Mouse (Mus musculus): ENCODE data around the gene Gstm3. TPM values are rescaled to one million over a fixed set of nuclear protein-coding genes. Genes with fewer than 3 reads are reported as not detected.
A peak's percentile ranks its signal among the peaks of the same experiment; 100 is the strongest.

Gene Gstm3
- polyA plus RNA-seq, 1 experiment from 2014 or later: not detected

DNA sequence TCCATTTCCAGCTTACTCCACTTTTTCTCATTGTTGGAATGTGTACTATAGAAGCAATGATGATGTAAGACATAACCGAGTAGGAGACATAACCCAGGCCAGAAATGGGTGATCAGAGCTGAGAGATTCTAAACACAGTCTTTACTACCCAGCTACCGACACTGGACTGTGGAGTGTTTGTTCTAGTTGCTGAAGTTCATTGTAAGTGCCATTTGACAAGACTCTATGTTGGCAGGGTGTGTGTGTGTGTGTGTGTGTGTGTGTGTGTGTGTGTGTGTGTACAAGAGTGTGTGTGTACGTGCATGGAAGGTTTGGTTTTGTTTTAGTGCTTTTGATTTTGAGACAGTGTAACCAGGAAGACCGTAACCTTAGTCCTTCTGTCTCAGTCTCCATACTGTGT is 39.4 kb downstream of the Gstm3 start:
- DNase-seq (no peak), ATAC-seq (ENCODE audit: low FRiP score, low TSS enrichment) (no peak)
- Histone ChIP-seq H3K4me1 (ENCODE audit: control insufficient read depth, insufficient read depth, low read length) (peaks cover 17% of the 10 kb centered on the region), H3K9me3 (ENCODE audit: control insufficient read depth, low read length) (no peaks in the 10 kb centered on the region), H3K9ac (replicated peaks; ENCODE audit: low read length) (no peak overlapping the region), H3K36me3 (ENCODE audit: control insufficient read depth, insufficient read depth, low read length) (no peaks in the 10 kb centered on the region), H3K27ac (replicated peaks; ENCODE audit: low read depth, low read length) (no peak overlapping the region), H3K27me3 (ENCODE audit: control insufficient read depth, insufficient read depth, low read length) (no peaks in the 10 kb centered on the region), H3K4me3 (replicated peaks; ENCODE audit: low read depth, low read length) (no peak overlapping the region), H3K4me2 (ENCODE audit: low read length) (no peak overlapping the region)
- 92% methylated on average over 4 of the region's 4 CpGs for WGBS

DNA sequence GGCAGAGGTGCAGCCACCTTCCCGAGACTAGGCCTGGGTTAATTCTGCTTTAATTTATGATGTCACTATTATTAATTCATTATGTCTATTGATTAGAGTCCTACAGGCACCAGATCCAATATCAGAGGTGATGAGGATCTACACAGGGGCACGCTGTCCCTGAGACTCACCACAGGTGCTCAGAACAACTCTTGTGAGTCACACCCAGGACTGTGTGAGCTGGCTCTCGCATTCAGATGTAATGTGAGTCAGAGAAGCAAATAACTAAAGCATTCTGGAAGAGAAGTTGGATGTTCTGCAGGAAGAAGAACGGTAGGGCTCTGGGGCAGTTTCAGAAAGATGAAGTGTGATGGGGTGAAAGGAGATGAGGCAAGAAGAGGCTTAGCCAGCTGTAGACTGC is 39.8 kb downstream of the Gstm3 start:
- Histone ChIP-seq H3K36me3 (ENCODE audit: control insufficient read depth, insufficient read depth, low read length) (no peaks in the 10 kb centered on the region), H3K27me3 (ENCODE audit: control insufficient read depth, insufficient read depth, low read length) (no peaks in the 10 kb centered on the region), H3K9ac (replicated peaks; ENCODE audit: low read length) (no peak overlapping the region), H3K4me2 (ENCODE audit: low read length) (no peak overlapping the region), H3K27ac (replicated peaks; ENCODE audit: low read depth, low read length) (no peak overlapping the region), H3K4me1 (ENCODE audit: control insufficient read depth, insufficient read depth, low read length) (peaks cover 17% of the 10 kb centered on the region), H3K4me3 (replicated peaks; ENCODE audit: low read depth, low read length) (no peak overlapping the region), H3K9me3 (ENCODE audit: control insufficient read depth, low read length) (no peaks in the 10 kb centered on the region)
- DNase-seq: no peak
- WGBS: 92% methylated on average over 4 of the region's 4 CpGs
- ATAC-seq (ENCODE audit: low FRiP score, low TSS enrichment): no peak

DNA sequence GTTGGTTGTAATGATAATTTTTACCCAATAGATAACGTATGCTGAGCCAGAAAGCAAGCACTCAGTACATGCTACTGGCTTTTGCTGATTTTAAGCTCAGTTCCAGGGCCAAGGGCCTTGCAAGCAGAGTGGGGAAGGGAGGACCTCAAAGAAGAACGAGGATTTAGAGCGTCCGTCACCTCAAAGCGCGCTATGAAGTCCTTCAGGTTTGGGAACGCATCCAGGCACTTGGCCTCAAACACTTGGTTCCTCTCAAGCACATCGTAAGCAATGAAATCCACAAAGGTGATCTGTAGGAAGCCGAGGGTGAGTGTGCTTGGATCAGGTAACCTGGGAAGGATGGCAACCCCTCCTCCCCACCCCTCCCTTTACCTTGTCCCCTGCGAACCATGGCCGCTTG is 40.4 kb downstream of the Gstm3 start:
- H3K9ac ChIP-seq (replicated peaks; ENCODE audit: low read length): no peak overlapping the region
- 87% methylated on average over 11 of the region's 11 CpGs for WGBS
- H3K4me1 ChIP-seq (ENCODE audit: control insufficient read depth, insufficient read depth, low read length): peaks cover 17% of the 10 kb centered on the region
- H3K4me3 ChIP-seq (replicated peaks; ENCODE audit: low read depth, low read length): no peak overlapping the region
- DNase-seq: no peak
- H3K27ac ChIP-seq (replicated peaks; ENCODE audit: low read depth, low read length): no peak overlapping the region
- ATAC-seq (ENCODE audit: low FRiP score, low TSS enrichment): no peak
- no peaks in the 10 kb centered on the region for H3K27me3 ChIP-seq (ENCODE audit: control insufficient read depth, insufficient read depth, low read length)
- H3K36me3 ChIP-seq (ENCODE audit: control insufficient read depth, insufficient read depth, low read length): no peaks in the 10 kb centered on the region
- H3K4me2 ChIP-seq (ENCODE audit: low read length): no peak overlapping the region
- H3K9me3 ChIP-seq (ENCODE audit: control insufficient read depth, low read length): no peaks in the 10 kb centered on the region

DNA sequence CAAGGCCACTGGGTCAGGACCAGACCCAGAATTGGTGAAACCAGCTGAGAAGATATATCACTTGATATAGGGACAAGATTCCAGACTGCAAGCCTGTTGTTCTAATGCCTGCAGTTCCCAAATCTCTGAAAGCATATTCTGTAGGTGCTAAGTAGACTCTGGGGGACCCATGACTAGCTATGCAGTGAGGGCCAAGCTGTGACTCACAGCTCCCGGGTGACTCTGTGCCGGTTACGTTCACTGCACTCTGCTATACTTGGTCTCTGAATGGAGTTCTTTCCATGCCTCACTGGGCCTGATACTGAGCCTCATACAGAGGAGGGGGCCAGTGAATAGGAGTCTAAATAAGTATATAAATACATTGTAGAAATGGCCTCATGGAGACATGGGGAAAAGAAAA is 41.2 kb downstream of the Gstm3 start:
- no peak overlapping the region for H3K27ac ChIP-seq (replicated peaks; ENCODE audit: low read depth, low read length)
- DNase-seq: no peak
- 59% methylated on average over 3 of the region's 3 CpGs for WGBS
- H3K9me3 ChIP-seq (ENCODE audit: control insufficient read depth, low read length): no peaks in the 10 kb centered on the region
- ATAC-seq (ENCODE audit: low FRiP score, low TSS enrichment): no peak
- H3K4me1 ChIP-seq (ENCODE audit: control insufficient read depth, insufficient read depth, low read length): peaks cover 17% of the 10 kb centered on the region
- H3K36me3 ChIP-seq (ENCODE audit: control insufficient read depth, insufficient read depth, low read length): no peaks in the 10 kb centered on the region
- H3K4me2 ChIP-seq (ENCODE audit: low read length): no peak overlapping the region
- H3K27me3 ChIP-seq (ENCODE audit: control insufficient read depth, insufficient read depth, low read length): no peaks in the 10 kb centered on the region
- H3K4me3 ChIP-seq (replicated peaks; ENCODE audit: low read depth, low read length): no peak overlapping the region
- no peak overlapping the region for H3K9ac ChIP-seq (replicated peaks; ENCODE audit: low read length)

DNA sequence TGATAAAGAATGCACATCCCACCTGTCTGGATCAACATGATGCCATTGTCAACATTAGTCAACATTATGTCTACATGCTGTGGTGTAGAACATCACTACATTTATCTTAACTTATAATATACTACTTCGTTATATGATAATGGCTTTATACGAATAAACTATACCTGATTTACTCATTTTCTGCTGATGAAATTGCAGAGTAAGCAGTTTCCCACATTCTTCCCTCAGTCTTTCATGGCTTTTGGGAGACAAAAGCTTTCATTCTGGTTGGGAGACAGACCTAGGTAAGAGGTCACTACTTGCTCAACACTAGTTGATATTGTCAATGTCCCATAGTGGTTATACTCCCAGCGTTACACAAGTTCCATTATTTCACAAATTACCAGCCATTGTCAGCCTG is 43.7 kb downstream of the Gstm3 start:
- no peak for ATAC-seq (ENCODE audit: low FRiP score, low TSS enrichment)
- no peak overlapping the region for H3K4me3 ChIP-seq (replicated peaks; ENCODE audit: low read depth, low read length)
- no peak for DNase-seq
- no peaks in the 10 kb centered on the region for H3K36me3 ChIP-seq (ENCODE audit: control insufficient read depth, insufficient read depth, low read length)
- H3K9ac ChIP-seq (replicated peaks; ENCODE audit: low read length): no peak overlapping the region
- H3K4me1 ChIP-seq (ENCODE audit: control insufficient read depth, insufficient read depth, low read length): peaks cover 8% of the 10 kb centered on the region; the same call in 1 of the 2 replicates
- no peaks in the 10 kb centered on the region for H3K27me3 ChIP-seq (ENCODE audit: control insufficient read depth, insufficient read depth, low read length)
- no peak overlapping the region for H3K27ac ChIP-seq (replicated peaks; ENCODE audit: low read depth, low read length)
- WGBS: 97% methylated on average over 3 of the region's 3 CpGs
- H3K9me3 ChIP-seq (ENCODE audit: control insufficient read depth, low read length): no peaks in the 10 kb centered on the region
- H3K4me2 ChIP-seq (ENCODE audit: low read length): no peak overlapping the region

DNA sequence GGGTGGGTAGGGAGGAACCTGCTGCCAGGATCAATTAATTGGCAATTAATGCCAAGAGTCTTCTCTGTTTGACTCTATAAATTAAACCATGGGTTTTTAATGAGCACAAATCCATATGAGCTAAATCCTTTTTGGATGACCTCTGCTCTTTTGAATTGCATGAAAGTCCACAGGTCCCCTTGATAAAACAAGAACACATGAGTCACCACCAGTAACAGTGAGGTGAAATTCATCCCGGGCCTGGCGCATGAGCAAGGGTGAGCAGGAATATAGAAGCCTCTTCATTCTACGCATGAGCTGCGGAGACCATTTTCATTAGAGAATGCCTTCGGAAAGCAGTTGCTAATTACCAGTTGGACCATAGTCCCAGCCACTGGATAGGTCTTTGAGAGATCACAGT is 48.7 kb downstream of the Gstm3 start:
- ATAC-seq (ENCODE audit: low FRiP score, low TSS enrichment) (no peak), DNase-seq (no peak)
- Histone ChIP-seq H3K4me3 (replicated peaks; ENCODE audit: low read depth, low read length) (no peak overlapping the region), H3K4me2 (ENCODE audit: low read length) (no peak overlapping the region), H3K4me1 (ENCODE audit: control insufficient read depth, insufficient read depth, low read length) (no peaks in the 10 kb centered on the region), H3K27me3 (ENCODE audit: control insufficient read depth, insufficient read depth, low read length) (no peaks in the 10 kb centered on the region), H3K9me3 (ENCODE audit: control insufficient read depth, low read length) (no peaks in the 10 kb centered on the region), H3K9ac (replicated peaks; ENCODE audit: low read length) (no peak overlapping the region), H3K27ac (replicated peaks; ENCODE audit: low read depth, low read length) (no peak overlapping the region), H3K36me3 (ENCODE audit: control insufficient read depth, insufficient read depth, low read length) (no peaks in the 10 kb centered on the region)
- WGBS: 93% methylated on average over 5 of the region's 5 CpGs

DNA sequence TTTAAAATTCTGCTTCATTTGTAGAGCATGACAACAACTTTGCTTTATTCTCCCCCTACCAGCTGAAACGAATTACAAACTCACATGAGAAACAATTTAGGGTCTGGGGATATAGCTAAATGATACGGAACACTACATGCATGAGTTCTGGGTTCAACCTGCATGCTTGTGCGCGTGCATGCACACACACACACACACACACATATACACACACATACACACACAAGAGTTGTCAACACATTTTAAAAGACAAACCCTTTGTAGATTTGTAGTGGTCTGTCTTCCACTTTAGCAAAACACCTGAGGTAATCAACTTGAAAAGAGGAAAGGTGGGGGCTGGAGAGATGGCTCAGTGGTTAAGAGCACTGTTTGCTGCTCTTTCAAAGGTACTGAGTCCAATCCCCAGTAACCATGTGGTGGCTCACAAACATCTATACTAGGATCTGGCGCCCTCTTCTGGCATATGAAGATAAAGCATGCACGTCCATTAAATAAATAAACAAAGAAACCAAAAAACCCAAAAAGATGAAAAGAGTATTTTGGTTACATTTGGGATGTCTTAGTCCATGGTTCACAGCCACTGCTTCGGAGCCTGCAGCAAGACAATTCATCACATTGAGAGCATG is 51.2 kb downstream of the Gstm3 start:
- Histone ChIP-seq H3K27me3 (ENCODE audit: control insufficient read depth, insufficient read depth, low read length) (no peaks in the 10 kb centered on the region), H3K9ac (replicated peaks; ENCODE audit: low read length) (no peak overlapping the region), H3K27ac (replicated peaks; ENCODE audit: low read depth, low read length) (no peak overlapping the region), H3K36me3 (ENCODE audit: control insufficient read depth, insufficient read depth, low read length) (no peaks in the 10 kb centered on the region), H3K4me3 (replicated peaks; ENCODE audit: low read depth, low read length) (no peak overlapping the region), H3K4me1 (ENCODE audit: control insufficient read depth, insufficient read depth, low read length) (no peaks in the 10 kb centered on the region), H3K4me2 (ENCODE audit: low read length) (no peak overlapping the region), H3K9me3 (ENCODE audit: control insufficient read depth, low read length) (no peaks in the 10 kb centered on the region)
- ATAC-seq (ENCODE audit: low FRiP score, low TSS enrichment) (peak; percentile 64; the same call in 1 of the 2 replicates), DNase-seq (peak; percentile 85)
- WGBS: 62% methylated on average over 7 of the region's 7 CpGs

DNA sequence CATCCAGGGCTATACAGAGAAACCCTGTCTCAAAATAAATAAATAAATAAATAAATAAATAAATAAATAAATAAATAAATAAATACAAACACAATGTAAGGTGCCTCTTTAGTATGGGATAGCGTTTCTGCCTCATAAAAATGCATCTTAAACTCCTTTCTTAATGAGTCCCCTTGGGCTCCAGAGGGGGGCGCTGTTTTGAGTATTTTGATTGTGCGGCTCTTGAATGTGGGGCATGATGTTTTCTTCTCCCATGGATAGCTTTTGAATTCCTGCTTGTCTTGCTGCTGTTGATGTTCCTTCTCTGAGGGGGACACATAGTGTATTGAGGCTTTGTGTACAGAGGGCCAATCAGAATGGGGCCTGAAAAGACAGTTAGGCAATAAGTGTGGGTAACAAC is 52.0 kb downstream of the Gstm3 start:
- DNase-seq (peak; percentile 14), ATAC-seq (ENCODE audit: low FRiP score, low TSS enrichment) (no peak)
- H3K9me3 ChIP-seq (ENCODE audit: control insufficient read depth, low read length): no peaks in the 10 kb centered on the region
- no peak overlapping the region for H3K9ac ChIP-seq (replicated peaks; ENCODE audit: low read length)
- no peak overlapping the region for H3K4me3 ChIP-seq (replicated peaks; ENCODE audit: low read depth, low read length)
- no peaks in the 10 kb centered on the region for H3K36me3 ChIP-seq (ENCODE audit: control insufficient read depth, insufficient read depth, low read length)
- H3K27ac ChIP-seq (replicated peaks; ENCODE audit: low read depth, low read length): no peak overlapping the region
- no peaks in the 10 kb centered on the region for H3K4me1 ChIP-seq (ENCODE audit: control insufficient read depth, insufficient read depth, low read length)
- no peak overlapping the region for H3K4me2 ChIP-seq (ENCODE audit: low read length)
- no peaks in the 10 kb centered on the region for H3K27me3 ChIP-seq (ENCODE audit: control insufficient read depth, insufficient read depth, low read length)
- 83% methylated on average over 3 of the region's 3 CpGs for whole genome bisulfite sequencing

DNA sequence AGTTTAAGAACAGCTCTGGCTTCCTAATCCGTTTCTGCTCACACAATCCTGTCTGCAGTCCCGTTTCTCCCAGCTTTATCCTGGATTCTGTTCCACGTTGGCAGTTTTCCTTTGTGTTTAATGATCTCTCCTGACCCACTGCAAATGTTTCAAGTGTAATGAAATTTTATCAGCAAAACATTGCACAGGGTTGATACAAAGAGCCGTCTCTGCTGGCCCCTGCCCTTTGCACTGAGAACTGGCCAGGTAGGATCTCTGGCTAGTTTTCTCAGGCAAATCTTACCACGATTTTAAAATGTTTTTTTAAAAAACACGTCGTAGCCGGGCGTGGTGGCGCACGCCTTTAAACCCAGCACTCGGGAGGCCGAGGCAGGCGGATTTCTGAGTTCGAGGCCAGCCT is 52.4 kb downstream of the Gstm3 start:
- no peak for DNase-seq
- no peak for ATAC-seq (ENCODE audit: low FRiP score, low TSS enrichment)
- no peak overlapping the region for H3K4me3 ChIP-seq (replicated peaks; ENCODE audit: low read depth, low read length)
- H3K36me3 ChIP-seq (ENCODE audit: control insufficient read depth, insufficient read depth, low read length): no peaks in the 10 kb centered on the region
- WGBS: 77% methylated on average over 15 of the region's 15 CpGs
- no peak overlapping the region for H3K9ac ChIP-seq (replicated peaks; ENCODE audit: low read length)
- no peaks in the 10 kb centered on the region for H3K27me3 ChIP-seq (ENCODE audit: control insufficient read depth, insufficient read depth, low read length)
- no peaks in the 10 kb centered on the region for H3K9me3 ChIP-seq (ENCODE audit: control insufficient read depth, low read length)
- H3K4me2 ChIP-seq (ENCODE audit: low read length): no peak overlapping the region
- no peak overlapping the region for H3K27ac ChIP-seq (replicated peaks; ENCODE audit: low read depth, low read length)
- H3K4me1 ChIP-seq (ENCODE audit: control insufficient read depth, insufficient read depth, low read length): no peaks in the 10 kb centered on the region

All from midbrain, embryonic 14.5 days (tissue).